Comparison of ENCODE assay signal across 21 mouse cellular contexts in the genomic region with DNA sequence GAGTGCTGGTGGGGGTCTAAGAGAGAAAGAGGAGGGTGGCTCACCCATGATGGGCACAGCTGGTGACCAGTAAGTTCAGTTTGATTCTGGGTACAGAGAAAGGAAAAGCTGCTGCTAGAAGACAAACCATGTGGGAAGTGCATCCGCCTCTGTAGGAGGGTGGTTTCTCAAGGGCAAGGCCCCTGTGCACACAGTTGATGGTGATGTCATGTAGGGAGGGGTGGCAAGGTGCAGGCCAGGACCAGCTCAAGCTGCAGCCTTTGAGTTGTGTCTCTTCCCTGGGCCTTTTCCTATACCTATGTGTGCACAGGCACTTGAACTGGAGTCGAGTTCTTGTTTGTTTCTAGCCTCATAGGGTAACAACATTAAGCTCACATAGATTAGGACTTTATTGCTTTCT. TPM values are rescaled to one million over a fixed set of nuclear protein-coding genes. Genes with fewer than 3 reads are reported as not detected.
"Had no signal": no experiment of that assay in that cellular context is flagged by ENCODE, and none has a peak within 500 bp of the region (broad histone marks: within the 10 kb centered on the region; RNA-seq: fewer than 3 reads in every experiment).

No protein-coding gene starts in this region.

- H3K4me2 ChIP-seq: kidney, embryonic 15.5 days; liver, embryonic 13.5 days; midbrain, embryonic 11.5 days; neural tube, embryonic 12.5 days; neural tube, embryonic 15.5 days had no signal

- H3K36me3 ChIP-seq: kidney, embryonic 15.5 days; liver, embryonic 13.5 days had no signal

- H3K4me1 ChIP-seq: kidney, embryonic 15.5 days; liver, embryonic 13.5 days; neural tube, embryonic 12.5 days; neural tube, embryonic 15.5 days had no signal

- H3K27ac ChIP-seq: kidney, embryonic 15.5 days; left cerebral cortex, adult 2 months; liver, embryonic 13.5 days; neural tube, embryonic 12.5 days; neural tube, embryonic 15.5 days had no signal

- H3K9ac ChIP-seq: kidney, embryonic 15.5 days; liver, embryonic 13.5 days; neural tube, embryonic 12.5 days; neural tube, embryonic 15.5 days had no signal

- H3K9me3 ChIP-seq: kidney, embryonic 15.5 days; liver, embryonic 13.5 days; neural tube, embryonic 12.5 days; neural tube, embryonic 15.5 days had no signal

- H3K27me3 ChIP-seq: kidney, embryonic 15.5 days; liver, embryonic 13.5 days; neural tube, embryonic 12.5 days; neural tube, embryonic 15.5 days had no signal

- DNase-seq: kidney, postnatal 10 days; kidney, postnatal 36 days; layer of hippocampus, postnatal 36 days; liver, embryonic 13.5 days; lung, adult 2 months; lung, postnatal 14 days; lung, postnatal 4 days; midbrain, embryonic 14.5 days; right cerebral cortex, adult 18-20 months; right cerebral cortex, postnatal 14 days; right cerebral cortex, postnatal 4 days; thymus, postnatal 25 days had no signal

- H3K4me3 ChIP-seq: kidney, embryonic 15.5 days; left cerebral cortex, adult 2 months; liver, embryonic 13.5 days; neural tube, embryonic 12.5 days; neural tube, embryonic 15.5 days had no signal

RNA-seq across cellular contexts. Expression of a gene that starts 38.5 kb away (rescaled TPM):
- total RNA-seq: liver, adult 2 months; megakaryocyte progenitor cell, adult 5-6 weeks; megakaryocyte-erythroid progenitor cell, adult 5-6 weeks had no signal
- polyA plus RNA-seq: liver, embryonic 16.5 days had no signal
